Mouse (Mus musculus) embryonic facial prominence, embryonic 11.5 days (tissue): ENCODE data around the gene Itga10. TPM values are rescaled to one million over a fixed set of nuclear protein-coding genes. Genes with fewer than 3 reads are reported as not detected.

Source experiments
- ATAC-seq: fragments of 200-750 bp; cut with Nextera tagmentation; replicated peaks from 2 replicates; pipeline ENCODE4 v1.8.0; 2017; ENCODE audit warnings: low read depth; ENCODE audit not compliant: insufficient number of reproducible peaks, low FRiP score, low TSS enrichment
- DNase-seq: peaks from one replicate; pipeline ENCODE4 v3.0.0-alpha.2; 2015; ENCODE audit warnings: low spot score
- H3K27ac ChIP-seq: fragments of 300-500 bp; sonication (generic); replicated peaks from 2 replicates; pipeline ENCODE4 v1.5.1; 2014; ENCODE audit warnings: mild to moderate bottlenecking, low read depth, low read length, control low read depth
- H3K27me3 ChIP-seq: fragments of 300-500 bp; sonication (generic); 2 replicates; pipeline ENCODE4 v1.6.1; 2014; ENCODE audit warnings: mild to moderate bottlenecking, low read length, moderate library complexity, mixed read lengths; ENCODE audit not compliant: control insufficient read depth, insufficient read depth
- H3K36me3 ChIP-seq: fragments of 300-500 bp; sonication (generic); replicated peaks from 2 replicates; pipeline ENCODE4 v1.6.1; 2014; ENCODE audit warnings: low read depth, mild to moderate bottlenecking, low read length, moderate library complexity, mixed read lengths; ENCODE audit not compliant: control insufficient read depth, insufficient read depth
- H3K4me1 ChIP-seq: fragments of 300-500 bp; sonication (generic); 2 replicates; pipeline ENCODE4 v1.6.1; 2014; ENCODE audit warnings: low read length, mixed read lengths; ENCODE audit not compliant: control insufficient read depth, insufficient read depth
- H3K4me2 ChIP-seq: fragments of 300-500 bp; sonication (generic); 2 replicates; pipeline ENCODE4 v1.6.1; 2014; ENCODE audit warnings: low read depth, mild to moderate bottlenecking, control low read depth, low read length, moderate library complexity
- H3K4me3 ChIP-seq: fragments of 300-500 bp; sonication (generic); 2 replicates; pipeline ENCODE4 v1.5.1; 2014; ENCODE audit warnings: low read depth, low read length, control low read depth
- H3K9ac ChIP-seq: fragments of 300-500 bp; sonication (generic); replicated peaks from 2 replicates; pipeline ENCODE4 v1.6.1; 2014; ENCODE audit warnings: mild to moderate bottlenecking, control low read depth, low read length
- H3K9me3 ChIP-seq: fragments of 300-500 bp; sonication (generic); replicated peaks from 2 replicates; pipeline ENCODE4 v1.6.1; 2016; ENCODE audit warnings: mild to moderate bottlenecking, low read length, inconsistent platforms, mixed read lengths; ENCODE audit not compliant: control insufficient read depth
- WGBS: fragments of 180-500 bp; shearing (Covaris S2); extraction: QIAGEN DNeasy Blood & Tissue Kit; methylation state at CpG from one replicate; pipeline ENCODE4 v1.1.7; 2014; 5-methylcytosine and 5-hydroxymethylcytosine counted together
- polyA plus RNA-seq: library from polyadenylated mRNA; unstranded; fragments of >200 nt; fragmentation: Nextera tagmentation; extraction: Ambion mirVana; gene quantifications from 2 replicates; pipeline ENCODE4 v1.2.1, GENCODE M21; 2014

Itga10 gene
- polyA plus RNA-seq, 1 experiment from 2014 or later: 0.59 TPM

GRCm38 (mm10) chr3:96700376-96700775 is 55.0 kb downstream of the Itga10 start:
- no peaks in the 10 kb centered on the region; the same call in none of the 2 replicates for H3K36me3 ChIP-seq
- peak; percentile 66 for DNase-seq
- H3K4me2 ChIP-seq: no peak overlapping the region
- H3K27ac ChIP-seq: no peak overlapping the region
- no peak overlapping the region for H3K9ac ChIP-seq
- H3K27me3 ChIP-seq: no peaks in the 10 kb centered on the region
- H3K4me1 ChIP-seq: no peaks in the 10 kb centered on the region
- WGBS: 55% methylated on average over 7 of the region's 7 CpGs
- no peaks in the 10 kb centered on the region for H3K9me3 ChIP-seq
- ATAC-seq: no peak
- no peak overlapping the region for H3K4me3 ChIP-seq

- no peak for DNase-seq
- Histone ChIP-seq H3K9me3 (no peaks in the 10 kb centered on the region), H3K27ac (no peak overlapping the region), H3K36me3 (no peaks in the 10 kb centered on the region; the same call in none of the 2 replicates), H3K4me3 (no peak overlapping the region), H3K4me2 (no peak overlapping the region), H3K27me3 (no peaks in the 10 kb centered on the region), H3K4me1 (no peaks in the 10 kb centered on the region), H3K9ac (no peak overlapping the region)
- no peak for ATAC-seq
- 80% methylated on average over 4 of the region's 4 CpGs for WGBS
These were observed 55.6 kb downstream of the Itga10 start for GRCm38 (mm10) chr3:96701003-96701402.

- DNase-seq: no peak
- Histone ChIP-seq H3K27me3 (no peaks in the 10 kb centered on the region; the same call in 1 of the 2 replicates), H3K9me3 (no peaks in the 10 kb centered on the region), H3K9ac (no peak overlapping the region), H3K27ac (no peak overlapping the region), H3K4me1 (0 out of 2 replicates have a peak, but pooled peaks cover 2% of the 10 kb centered on the region), H3K4me3 (no peak overlapping the region), H3K36me3 (no peaks in the 10 kb centered on the region; the same call in none of the 2 replicates), H3K4me2 (no peak overlapping the region)
- WGBS: 69% methylated on average over 11 of the region's 11 CpGs
- no peak for ATAC-seq
These were observed 59.4 kb downstream of the Itga10 start for GRCm38 (mm10) chr3:96704778-96705177.

GRCm38 (mm10) chr3:96706217-96706616 is 60.8 kb downstream of the Itga10 start:
- no peak for ATAC-seq
- Histone ChIP-seq H3K36me3 (peaks cover 2% of the 10 kb centered on the region), H3K9me3 (no peaks in the 10 kb centered on the region), H3K27me3 (no peaks in the 10 kb centered on the region; the same call in 1 of the 2 replicates), H3K27ac (no peak overlapping the region), H3K4me3 (no peak overlapping the region), H3K4me2 (no peak overlapping the region), H3K4me1 (0 out of 2 replicates have a peak, but pooled peaks cover 2% of the 10 kb centered on the region), H3K9ac (no peak overlapping the region)
- 93% methylated on average over 11 of the region's 11 CpGs for WGBS
- no peak for DNase-seq

GRCm38 (mm10) chr3:96706984-96707383 is 61.6 kb downstream of the Itga10 start:
- 81% methylated on average over 7 of the region's 7 CpGs for WGBS
- Histone ChIP-seq H3K9me3 (no peaks in the 10 kb centered on the region), H3K4me3 (no peak overlapping the region), H3K36me3 (peaks cover 2% of the 10 kb centered on the region), H3K27me3 (no peaks in the 10 kb centered on the region; the same call in 1 of the 2 replicates), H3K4me2 (no peak overlapping the region), H3K4me1 (0 out of 2 replicates have a peak, but pooled peaks cover 2% of the 10 kb centered on the region), H3K9ac (no peak overlapping the region), H3K27ac (no peak overlapping the region)
- no peak for ATAC-seq
- DNase-seq: no peak

GRCm38 (mm10) chr3:96707903-96708683 is 62.7 kb downstream of the Itga10 start, which contains the start of gene Nudt17:
Gene Nudt17 (minus strand): TSS chr3:96708562.
- DNase-seq (peak; percentile 86), ATAC-seq (peak; percentile 71)
- peak within 1 kb of the TSS; percentile 73 for H3K9ac ChIP-seq
- no peaks in the 10 kb centered on the region; the same call in 1 of the 2 replicates for H3K27me3 ChIP-seq
- no peaks in the 10 kb centered on the region for H3K9me3 ChIP-seq
- peak within 1 kb of the TSS; percentile 41 for H3K4me3 ChIP-seq
- 7% methylated on average over 42 of the region's 42 CpGs for WGBS
- H3K36me3 ChIP-seq: peaks cover 2% of the 10 kb centered on the region
- peak within 1 kb of the TSS; percentile 93 for H3K4me2 ChIP-seq
- no peak within 1 kb of the TSS for H3K27ac ChIP-seq
- H3K4me1 ChIP-seq: 0 out of 2 replicates have a peak, but pooled peaks cover 2% of the 10 kb centered on the region

- ATAC-seq: 0 out of 2 replicates have a peak, but pooled peaks have one; percentile 8
- Histone ChIP-seq H3K4me2 (no peak overlapping the region; the same call in 1 of the 2 replicates), H3K9ac (no peak overlapping the region; the same call in 1 of the 2 replicates)
These were observed 63.3 kb downstream of the Itga10 start for GRCm38 (mm10) chr3:96708684-96709064.

More at GRCm38 (mm10) chr3:96708684-96709064, 63.3 kb downstream of the Itga10 start:
- Histone ChIP-seq H3K36me3 (peaks cover 2% of the 10 kb centered on the region), H3K27me3 (no peaks in the 10 kb centered on the region; the same call in 1 of the 2 replicates), H3K27ac (no peak overlapping the region), H3K4me1 (0 out of 2 replicates have a peak, but pooled peaks cover 2% of the 10 kb centered on the region), H3K9me3 (no peaks in the 10 kb centered on the region), H3K4me3 (peak overlapping the region; percentile 41; the same call in 1 of the 2 replicates)
- WGBS: 54% methylated on average over 2 of the region's 2 CpGs
- DNase-seq: no peak
